Mouse (Mus musculus) cortical plate, adult 2 months (tissue): ENCODE measurements around the gene Pigx.

Experiments
- CTCF ChIP-seq: fragments of 200-500 bp; IDR thresholded peaks from 2 replicates; pipeline ENCODE4 v1.5.1; 2011; ENCODE audit warnings: mild to moderate bottlenecking, control low read depth, low read length; ENCODE audit not compliant: insufficient read depth; ENCODE audit errors: extremely low read depth
- POLR2A ChIP-seq: fragments of 200-500 bp; IDR thresholded peaks from 2 replicates; pipeline ENCODE4 v1.6.1; 2011; ENCODE audit warnings: mild to moderate bottlenecking, low read length, control low read depth; ENCODE audit not compliant: insufficient read depth; ENCODE audit errors: extremely low read depth

- no peak for TF ChIP-seq POLR2A
- no peak for TF ChIP-seq CTCF
Measured at GRCm38 (mm10) chr16:32130190-32130826, 30.8 kb upstream of the Pigx start.
